Mouse (Mus musculus) testis, postnatal 10 days (tissue): Measurements from ENCODE around the gene Gpr157.

Source experiments
- DNase-seq: peaks from one replicate; pipeline ENCODE4 v3.0.0; 2021; ENCODE audit warnings: low spot score

Gpr157 gene

DNA sequence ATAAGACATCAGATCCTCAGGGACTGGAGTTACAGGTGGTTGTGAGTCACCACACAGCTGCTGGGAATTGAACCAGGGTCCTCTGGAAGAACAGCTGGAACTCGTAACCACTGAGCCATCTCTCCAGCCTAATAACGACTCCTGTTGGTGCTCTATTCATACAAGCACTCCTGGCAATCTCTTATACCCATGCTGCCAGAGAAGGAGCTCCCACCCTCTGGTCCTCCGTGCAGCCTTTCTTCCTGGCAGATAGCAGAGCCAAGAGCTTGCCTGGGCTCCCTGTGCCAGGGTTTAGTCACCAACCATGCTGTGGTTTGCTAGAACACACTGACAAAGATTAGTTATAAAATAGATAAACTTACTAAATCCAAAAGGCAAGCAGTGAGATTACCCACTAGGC, 22.5 kb downstream of the Gpr157 start:
- DNase-seq: no peak

GRCm38 (mm10) chr4:150110373-150110772, 23.2 kb downstream of the Gpr157 start:
- no peak for DNase-seq

DNA sequence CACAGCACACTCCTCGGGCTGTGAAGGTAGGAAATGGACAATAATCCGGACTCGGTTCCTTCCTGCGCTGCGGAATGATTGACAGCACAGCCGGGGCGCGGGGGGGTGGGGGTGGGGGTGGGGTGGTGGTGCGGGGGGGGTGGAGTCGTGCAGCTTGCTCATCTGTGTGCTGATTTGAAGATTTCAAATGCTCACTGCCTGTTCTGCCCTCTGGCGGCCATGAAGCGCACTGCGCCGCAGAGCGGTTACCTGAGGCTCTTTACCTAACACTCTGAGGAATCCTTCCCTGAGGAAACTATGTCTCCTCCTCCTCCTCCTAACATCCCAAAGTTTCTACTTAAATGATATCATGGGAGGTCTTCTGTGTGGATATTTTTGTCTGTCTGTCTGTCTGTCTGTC, 25.7 kb downstream of the Gpr157 start:
- peak; percentile 80 for DNase-seq

GRCm38 (mm10) chr4:150114505-150115061, 27.4 kb downstream of the Gpr157 start:
- no peak for DNase-seq

DNA sequence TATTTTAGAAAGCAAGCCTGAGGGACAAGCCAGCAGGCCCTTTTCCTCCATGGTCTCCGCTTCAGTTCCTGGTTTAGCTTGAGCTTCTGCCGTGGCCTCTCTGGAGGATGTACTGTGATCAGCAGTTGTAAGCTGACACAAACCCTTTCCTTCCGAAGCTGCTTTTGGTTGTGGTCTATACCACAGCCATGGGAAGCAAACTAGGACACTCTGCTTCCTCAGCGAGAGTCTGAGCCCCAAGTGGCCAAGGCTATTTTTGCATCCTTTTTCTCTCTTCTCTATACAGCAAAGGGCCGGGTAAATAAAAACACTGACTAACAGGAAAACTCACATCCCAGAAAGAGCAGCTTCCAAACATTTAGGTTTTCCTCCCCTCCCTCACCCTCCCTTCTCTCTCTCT, 30.1 kb downstream of the Gpr157 start:
- DNase-seq: no peak

- DNase-seq: no peak
Measured at GRCm38 (mm10) chr4:150118163-150118562, 31.0 kb downstream of the Gpr157 start.

GRCm38 (mm10) chr4:150119055-150119454, 31.9 kb downstream of the Gpr157 start, which contains the start of gene Slc2a5:
TSS of gene Slc2a5 (plus strand) at chr4:150119283.
- no peak for DNase-seq

GRCm38 (mm10) chr4:150119640-150120039, 32.5 kb downstream of the Gpr157 start:
- DNase-seq: no peak

- DNase-seq: no peak
Measured at GRCm38 (mm10) chr4:150120173-150120833, 33.1 kb downstream of the Gpr157 start.

GRCm38 (mm10) chr4:150121430-150121829, 34.3 kb downstream of the Gpr157 start:
- no peak for DNase-seq

DNA sequence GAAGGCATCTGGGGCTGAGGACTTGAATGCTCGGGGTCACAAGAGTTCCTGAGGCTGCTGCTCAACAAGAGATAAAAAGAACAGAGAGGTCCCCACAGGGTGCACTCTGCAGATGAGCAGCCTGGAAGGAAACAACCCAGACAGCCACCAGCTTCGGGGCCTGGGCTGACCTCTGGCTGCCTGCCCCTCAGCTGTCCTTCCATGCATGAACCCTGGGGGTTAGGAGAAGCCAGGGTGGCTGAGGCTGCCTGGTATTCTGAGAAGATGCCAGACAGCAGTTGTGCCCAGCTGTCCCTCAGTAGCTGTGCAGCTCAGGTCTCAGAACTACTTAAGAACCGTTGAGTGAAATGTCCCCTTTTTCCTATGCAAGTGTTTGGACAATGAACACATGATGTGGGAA, 35.3 kb downstream of the Gpr157 start:
- DNase-seq: no peak

DNA sequence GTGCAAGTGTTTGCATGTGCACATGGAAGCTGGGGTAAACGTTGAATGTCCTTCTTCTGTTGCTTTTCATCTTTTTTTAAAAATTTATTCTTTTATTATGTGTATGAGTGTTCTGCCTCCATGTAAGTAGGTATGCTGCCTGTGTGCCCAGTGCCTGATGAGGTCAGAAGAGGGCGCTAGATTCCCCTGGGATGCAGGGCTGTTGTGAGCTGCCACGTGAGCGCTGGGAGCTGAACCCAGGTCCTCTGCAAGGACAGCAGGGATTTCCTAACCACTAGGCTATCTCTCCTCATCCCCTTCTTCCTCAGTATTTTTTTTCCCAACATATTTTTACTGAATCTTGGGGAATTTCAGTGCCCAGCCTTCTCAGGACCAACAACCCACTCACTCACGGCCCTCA, 39.2 kb downstream of the Gpr157 start:
- DNase-seq: no peak

GRCm38 (mm10) chr4:150127894-150128293, 40.7 kb downstream of the Gpr157 start:
- no peak for DNase-seq

DNA sequence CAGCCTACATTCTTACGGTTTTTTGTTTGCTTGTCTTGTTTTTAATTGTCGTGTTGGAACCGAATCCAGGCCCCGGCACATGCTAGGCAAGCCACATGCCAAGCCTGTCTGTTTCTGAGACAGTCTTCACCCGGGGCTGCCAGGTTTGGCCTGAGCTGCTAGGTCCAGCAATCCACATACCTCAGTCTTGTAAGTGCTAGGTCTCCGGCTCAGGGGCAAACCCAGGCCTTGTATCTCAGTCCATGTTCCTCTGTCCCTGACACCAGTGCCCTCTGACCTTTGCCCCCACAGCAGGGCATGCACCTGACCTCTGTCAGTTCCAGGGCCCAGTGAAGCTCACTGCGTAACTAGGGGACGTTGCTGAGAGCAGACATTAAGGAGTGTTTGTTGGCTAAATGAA, 41.4 kb downstream of the Gpr157 start:
- no peak for DNase-seq

DNA sequence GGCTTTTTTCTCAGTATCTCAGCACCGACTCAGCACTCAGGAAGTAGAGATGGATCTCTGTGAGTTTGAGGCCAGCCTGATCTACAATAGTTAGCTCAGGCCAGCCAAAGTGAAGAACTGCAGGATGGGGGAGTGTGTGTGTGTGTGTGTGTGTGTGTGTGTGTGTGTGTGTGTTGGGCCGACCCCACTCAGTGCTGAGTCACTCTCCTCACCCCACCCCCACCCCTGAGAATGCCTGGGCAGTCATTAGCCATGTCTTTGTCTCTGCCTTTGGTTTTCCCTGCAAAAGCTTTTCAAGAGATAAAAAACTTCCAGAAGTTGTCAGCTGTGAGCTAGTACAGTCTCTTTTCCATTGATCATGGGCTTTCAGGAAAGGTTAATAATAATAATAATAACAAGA, 43.5 kb downstream of the Gpr157 start:
- no peak for DNase-seq

DNA sequence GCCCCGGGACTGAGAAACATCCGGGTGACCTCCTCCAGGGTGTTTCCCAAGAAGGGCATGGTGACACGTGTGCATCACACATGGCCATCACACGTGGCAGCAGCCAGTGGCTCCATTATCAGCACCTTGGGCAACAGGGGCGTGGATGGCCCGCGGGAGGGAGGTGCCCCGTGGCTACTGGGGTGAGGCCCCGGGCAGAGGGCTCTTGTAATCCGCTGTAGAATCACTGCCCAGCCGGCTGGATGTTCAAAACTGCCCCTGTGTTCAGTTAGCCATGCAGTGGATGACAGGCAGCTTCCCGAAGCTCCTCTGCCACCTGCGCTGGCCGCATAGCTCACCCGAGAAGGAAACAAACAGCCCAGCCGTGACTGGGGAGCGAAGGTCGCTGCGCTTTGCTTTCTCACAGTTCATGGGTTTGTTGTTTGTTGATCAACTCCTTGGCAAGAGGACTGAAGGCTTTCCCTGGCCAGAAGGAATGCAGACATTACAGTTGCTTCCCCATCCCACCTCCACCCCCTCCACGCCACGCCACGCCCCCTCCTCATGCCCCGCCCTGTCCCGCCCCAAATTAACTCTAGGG, 45.6 kb downstream of the Gpr157 start:
- no peak for DNase-seq

- DNase-seq: no peak
Measured at GRCm38 (mm10) chr4:150135254-150135653, 48.1 kb downstream of the Gpr157 start.

DNA sequence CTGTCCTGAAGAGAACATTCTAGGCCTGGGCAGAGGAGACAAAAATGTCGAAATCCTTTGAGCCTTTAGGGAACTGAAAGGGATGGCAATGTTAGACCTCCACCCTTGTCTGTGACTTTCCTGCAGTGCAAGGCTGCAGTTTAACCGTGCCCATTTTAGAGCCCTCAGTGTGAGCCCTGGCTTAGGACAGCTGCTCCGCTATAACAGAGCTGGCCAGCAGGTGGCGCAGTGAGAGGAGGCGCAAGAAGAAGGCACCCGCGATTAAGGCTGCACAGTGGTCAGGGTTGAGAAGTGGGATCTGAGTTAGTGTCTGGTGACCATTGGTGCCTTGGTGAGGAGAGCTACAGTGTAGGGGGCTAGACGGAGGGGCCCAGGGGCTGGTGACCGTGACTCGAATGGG, 49.5 kb downstream of the Gpr157 start:
- DNase-seq: peak; percentile 91

DNA sequence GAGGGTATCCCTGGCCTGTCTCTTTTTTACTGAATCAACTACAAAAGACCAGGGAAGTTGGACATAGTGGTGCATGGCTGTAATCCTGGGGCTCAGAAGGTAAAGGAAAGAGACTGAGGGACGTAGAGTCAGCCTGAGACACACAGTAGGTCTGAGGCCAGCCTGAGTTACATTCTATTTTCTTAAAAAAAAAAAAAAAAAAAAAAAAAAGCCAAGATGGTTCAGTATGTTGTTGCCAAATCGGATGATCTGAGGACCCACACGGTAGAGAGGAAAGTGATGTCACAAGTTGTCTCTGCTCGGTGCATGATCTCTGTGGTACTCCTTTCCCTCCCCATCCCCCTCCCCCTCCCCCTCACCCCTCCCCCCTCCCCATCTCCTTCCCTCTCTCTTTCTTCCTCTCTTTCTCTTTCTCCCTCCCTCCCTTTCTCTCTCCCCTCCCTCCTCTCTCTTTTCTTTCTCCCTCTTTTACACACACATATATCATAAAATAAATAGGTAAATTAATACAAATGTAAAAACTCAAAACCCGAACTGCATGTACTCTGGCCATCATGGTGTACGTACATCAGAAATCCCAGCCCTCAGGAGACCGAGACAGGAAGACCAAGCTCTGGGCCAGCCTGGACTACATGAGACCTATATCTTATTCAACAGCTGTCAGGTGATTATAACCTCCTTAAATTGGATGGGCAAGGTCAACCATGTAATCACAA, 50.4 kb downstream of the Gpr157 start:
- DNase-seq: no peak

- DNase-seq: peak; percentile 63
Measured at GRCm38 (mm10) chr4:150138084-150138543, 50.9 kb downstream of the Gpr157 start.

GRCm38 (mm10) chr4:150139090-150139489, 51.9 kb downstream of the Gpr157 start:
- no peak for DNase-seq

GRCm38 (mm10) chr4:150140346-150140745, 53.2 kb downstream of the Gpr157 start:
- DNase-seq: no peak

DNA sequence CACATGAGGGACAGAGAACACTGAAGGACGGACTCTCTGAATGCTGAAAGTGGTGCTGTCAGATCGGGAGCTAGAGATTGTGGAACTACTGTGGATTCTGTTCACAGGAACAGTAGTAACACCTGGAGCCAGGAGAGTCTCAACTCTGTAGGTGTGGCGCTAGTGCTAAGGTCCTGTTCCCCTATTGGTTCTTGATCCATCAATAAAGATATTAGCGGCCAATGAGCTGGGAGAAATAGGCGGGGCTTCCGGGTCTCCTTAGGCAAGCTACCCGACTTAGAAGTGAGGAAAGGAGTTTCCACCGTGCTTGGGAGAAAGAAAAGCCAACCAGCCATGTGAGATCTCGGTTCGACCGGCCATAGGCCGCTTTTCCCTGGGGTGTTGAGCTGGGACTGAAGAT, 57.1 kb downstream of the Gpr157 start:
- DNase-seq: no peak
